ENCODE assay signal across 8 mouse cellular contexts in the genomic region with DNA sequence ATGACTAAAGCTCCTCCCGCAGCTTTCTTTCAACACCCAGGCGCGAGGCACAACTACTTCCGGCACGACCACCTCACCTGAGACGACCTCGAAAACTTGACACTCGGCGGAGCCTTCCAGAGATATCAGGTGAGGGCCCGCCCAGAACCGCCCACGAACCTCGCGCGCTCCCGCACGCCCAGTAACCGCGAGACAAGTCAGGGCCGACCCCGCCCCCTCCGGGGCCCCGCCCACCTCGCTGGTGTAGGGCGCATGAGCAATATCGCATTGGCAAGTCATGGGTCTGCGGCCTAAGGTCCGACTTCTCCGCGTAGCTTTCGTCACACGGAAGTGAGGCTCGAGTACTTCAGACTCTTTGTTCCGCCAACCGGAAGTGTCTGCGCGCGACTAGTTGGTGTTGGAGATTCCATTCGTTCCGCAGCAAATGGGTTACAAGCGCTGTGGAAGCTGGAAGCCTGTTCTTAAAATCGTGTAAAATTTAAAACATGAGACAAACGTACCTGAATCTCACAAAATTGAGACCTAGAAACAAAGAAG. TPM values are rescaled to one million over a fixed set of nuclear protein-coding genes. Genes with fewer than 3 reads are reported as not detected.
DNase-seq lines count a peak whose midpoint lies in the region; ATAC-seq and TF ChIP-seq lines count a peak whose summit lies in the region.

No protein-coding gene starts in this region.

- no peaks in the 10 kb centered on the region for H3K27me3 ChIP-seq in hindbrain, embryonic 10.5 days (ENCODE audit: insufficient read depth, poor library complexity, severe bottlenecking)
- H3K27me3 ChIP-seq in lung, postnatal 0 days (replicated peaks; ENCODE audit: insufficient read depth, low read length), result no peaks in the 10 kb centered on the region

- H3K9me3 ChIP-seq in hindbrain, embryonic 10.5 days, result no peaks in the 10 kb centered on the region
- H3K9me3 ChIP-seq in lung, postnatal 0 days (ENCODE audit: low read length), result no peaks in the 10 kb centered on the region

- peak overlapping the region; percentile 76 for H3K4me3 ChIP-seq in hindbrain, embryonic 10.5 days
- peak overlapping the region; percentile 44 for H3K4me3 ChIP-seq in lung, postnatal 0 days (ENCODE audit: low read depth, low read length)

- ATAC-seq in frontal cortex, adult (ENCODE audit: low TSS enrichment), result peak; percentile 99
- peak; percentile 99 for ATAC-seq in lung, postnatal 0 days

- H3K27ac ChIP-seq in hindbrain, embryonic 10.5 days, result peak overlapping the region; percentile 89
- peak overlapping the region; percentile 86 for H3K27ac ChIP-seq in lung, postnatal 0 days (ENCODE audit: low read length)

- H3K9ac ChIP-seq in lung, postnatal 0 days (replicated peaks; ENCODE audit: low read depth), result peak overlapping the region; percentile 43

- peaks cover 25% of the 10 kb centered on the region for H3K36me3 ChIP-seq in hindbrain, embryonic 10.5 days
- H3K36me3 ChIP-seq in lung, postnatal 0 days (ENCODE audit: insufficient read depth, low read length), result peaks cover 10% of the 10 kb centered on the region; the same call in 1 of the 2 replicates

- DNase-seq in MN1 (ENCODE audit: low spot score), result peak; percentile 99
- DNase-seq in cerebellum, adult 9-10 months, result peak; percentile 100
- peak; percentile 99 for DNase-seq in hindbrain, embryonic 10.5 days (ENCODE audit: low spot score)
- DNase-seq in layer of hippocampus, adult 9-11 months, result peak; percentile 99
- DNase-seq in lung, postnatal 0 days (ENCODE audit: low spot score), result peak; percentile 99
- DNase-seq in ovary, postnatal 14 days (ENCODE audit: low spot score), result peak; percentile 97
- peak; percentile 100 for DNase-seq in thymus, postnatal 14 days

- peaks cover 15% of the 10 kb centered on the region for H3K4me1 ChIP-seq in hindbrain, embryonic 10.5 days (replicated peaks)
- no peaks in the 10 kb centered on the region for H3K4me1 ChIP-seq in lung, postnatal 0 days (ENCODE audit: insufficient read depth, low read depth, low read length)

- TF ChIP-seq EP300 in lung, postnatal 0 days (IDR thresholded peaks at IDR 0.05), result no peak

- under 1% methylated on average over 43 of the region's 43 CpGs for WGBS in hindbrain, embryonic 10.5 days
- WGBS in lung, postnatal 0 days, result under 1% methylated on average over 43 of the region's 43 CpGs

- TF ChIP-seq CTCF in lung, postnatal 0 days (IDR thresholded peaks at IDR 0.05), result no peak

- H3K4me2 ChIP-seq in lung, postnatal 0 days (replicated peaks; ENCODE audit: low read depth, low read length), result peak overlapping the region; percentile 61

RNA-seq across cellular contexts. Expression of gene Tmem41b, which starts 0.5 kb away (rescaled TPM):
- polyA plus RNA-seq in hindbrain, embryonic 10.5 days (2016; fragmentation: Nextera tagmentation; extraction: Ambion mirVana), result 65.7 and 75.1 TPM in 2 replicates
- polyA plus RNA-seq in lung, postnatal 0 days (2015; fragmentation: Nextera tagmentation; extraction: Ambion mirVana), result 71.9 and 75.3 TPM in 2 replicates

RNA-seq across cellular contexts. Expression of gene Dennd5a, which starts 25.9 kb away (rescaled TPM):
- polyA plus RNA-seq in hindbrain, embryonic 10.5 days (2016; fragmentation: Nextera tagmentation; extraction: Ambion mirVana), result 26.9 and 28.8 TPM in 2 replicates
- 36.4 and 40.1 TPM in 2 replicates for polyA plus RNA-seq in lung, postnatal 0 days (2015; fragmentation: Nextera tagmentation; extraction: Ambion mirVana)

RNA-seq across cellular contexts. Expression of gene Ipo7, which starts 31.9 kb away (rescaled TPM):
- polyA plus RNA-seq in hindbrain, embryonic 10.5 days (2016; fragmentation: Nextera tagmentation; extraction: Ambion mirVana), result 41.1 and 52.5 TPM in 2 replicates
- 12.7 and 15.3 TPM in 2 replicates for polyA plus RNA-seq in lung, postnatal 0 days (2015; fragmentation: Nextera tagmentation; extraction: Ambion mirVana)

Comparison
In these comparisons a context has a peak if more than half of its experiments do, and no peak if none do; other contexts are left out.
1. Peak in every context shown above with its lines: DNase-seq, ATAC-seq, H3K4me3 ChIP-seq and H3K27ac ChIP-seq.